Comparison of ENCODE assay signal across 13 mouse cellular contexts in genomic region chr6:53537530-53537929, GRCm38 (mm10).
DNase-seq lines count a peak whose midpoint lies in the region; ATAC-seq and TF ChIP-seq lines count a peak whose summit lies in the region.
"Had no signal": no experiment of that assay in that cellular context is flagged by ENCODE, and none has a peak within 500 bp of the region (broad histone marks: within the 10 kb centered on the region; RNA-seq: fewer than 3 reads in every experiment).

No protein-coding gene starts in this region.

- no peak overlapping the region for H3K9ac ChIP-seq in forebrain, embryonic 12.5 days
- H3K9ac ChIP-seq: limb, embryonic 15.5 days had no signal

- TF ChIP-seq CTCF in cerebellum, adult 2 months (IDR thresholded peaks at IDR 0.05; ENCODE audit: borderline replicate concordance, insufficient read depth, low read depth, low read length) = no peak

- no peaks in the 10 kb centered on the region for H3K36me3 ChIP-seq in forebrain, embryonic 12.5 days (replicated peaks)
- H3K36me3 ChIP-seq: limb, embryonic 15.5 days had no signal

- no peak for TF ChIP-seq POLR2A in cerebellum, adult 2 months (IDR thresholded peaks at IDR 0.05; ENCODE audit: borderline replicate concordance, insufficient read depth, low read length)

- WGBS in cerebellum, adult 2 months = 7% methylated on average over 4 of the region's 4 CpGs
- 92% methylated on average over 4 of the region's 4 CpGs for WGBS in forebrain, embryonic 12.5 days

- no peak overlapping the region for H3K4me3 ChIP-seq in cerebellum, adult 2 months (replicated peaks; ENCODE audit: insufficient read depth, low read depth, low read length)
- H3K4me3 ChIP-seq in forebrain, embryonic 12.5 days (replicated peaks) = no peak overlapping the region
- H3K4me3 ChIP-seq: erythroblast, embryonic 14.5 days; limb, embryonic 15.5 days had no signal

- no peak for ATAC-seq in forebrain, embryonic 12.5 days (ENCODE audit: low FRiP score)
- ATAC-seq: CD4-positive, CD25-positive, alpha-beta regulatory T cell, adult 4 months had no signal

- DNase-seq in lung, postnatal 10 days = peak; percentile 36
- DNase-seq in lung, postnatal 14 days = no peak
- peak; percentile 81 to 94 for DNase-seq in cerebellum, adult 2 months
- DNase-seq in heart, adult 8-10 months (ENCODE audit: low spot score) = peak; percentile 51
- DNase-seq in telencephalon, adult 2 months (ENCODE audit: low read depth, low spot score) = peak; percentile 5
- DNase-seq in yolk sac, embryonic 10.5 days (ENCODE audit: low spot score) = no peak
- DNase-seq: kidney, adult 9 months; lung, adult 2 months; right cerebral cortex, postnatal 14 days had no signal

- no peaks in the 10 kb centered on the region for H3K27me3 ChIP-seq in cerebellum, adult 2 months (ENCODE audit: control insufficient read depth, insufficient read depth, low read length)
- no peaks in the 10 kb centered on the region for H3K27me3 ChIP-seq in forebrain, embryonic 12.5 days
- H3K27me3 ChIP-seq: limb, embryonic 15.5 days had no signal

- no peaks in the 10 kb centered on the region for H3K9me3 ChIP-seq in forebrain, embryonic 12.5 days
- H3K9me3 ChIP-seq: limb, embryonic 15.5 days had no signal

- no peak overlapping the region for H3K4me2 ChIP-seq in forebrain, embryonic 12.5 days
- H3K4me2 ChIP-seq: limb, embryonic 15.5 days had no signal

- H3K27ac ChIP-seq in cerebellum, adult 2 months (ENCODE audit: insufficient read depth, low read length) = no peak overlapping the region
- no peak overlapping the region for H3K27ac ChIP-seq in forebrain, embryonic 12.5 days
- H3K27ac ChIP-seq: limb, embryonic 15.5 days had no signal

- H3K4me1 ChIP-seq in cerebellum, adult 2 months (ENCODE audit: control insufficient read depth, insufficient read depth, low read length) = no peaks in the 10 kb centered on the region; the same call in 1 of the 2 replicates
- H3K4me1 ChIP-seq in forebrain, embryonic 12.5 days = no peaks in the 10 kb centered on the region
- H3K4me1 ChIP-seq: limb, embryonic 15.5 days had no signal

Comparison
In these comparisons a context has a peak if more than half of its experiments do, and no peak if none do; other contexts are left out.
1. DNase-seq: peak in lung, postnatal 10 days (single experiment), cerebellum, adult 2 months (2 of 2), heart, adult 8-10 months (single experiment) and telencephalon, adult 2 months (single experiment); none in lung, postnatal 14 days (single experiment) and yolk sac, embryonic 10.5 days (single experiment).